Mouse (Mus musculus) kidney, postnatal 14 days (tissue): ENCODE measurements around the gene Hps5.

Experiments used
- DNase-seq: peaks from one replicate; pipeline ENCODE4 v3.0.0; 2022; ENCODE audit warnings: mixed read lengths

Gene Hps5

DNA sequence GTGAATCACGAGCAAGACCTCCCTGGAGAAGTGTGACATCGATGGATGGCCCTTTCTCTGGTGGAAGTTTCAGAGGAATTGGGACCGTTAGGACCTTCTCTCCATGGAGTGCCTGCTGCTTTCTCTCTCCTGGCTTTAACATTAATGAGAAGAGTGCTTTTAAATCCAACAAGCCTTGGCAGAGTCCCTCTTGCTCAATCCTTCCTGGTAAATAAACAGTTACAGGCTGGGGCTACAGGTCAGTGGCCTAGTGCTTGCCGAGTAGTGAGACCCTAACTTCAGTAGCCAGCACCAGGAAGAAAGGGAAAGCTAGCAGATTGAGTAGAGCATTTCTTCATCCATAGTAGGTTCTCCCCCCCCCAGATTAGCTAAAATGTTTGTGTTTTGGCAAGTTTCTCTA, 63.4 kb downstream of the Hps5 start, which contains the start of gene Saa4:
Gene Saa4, minus strand, starts transcription at position 146 of the 400 bp plus-strand sequence.
- DNase-seq, result no peak

DNA sequence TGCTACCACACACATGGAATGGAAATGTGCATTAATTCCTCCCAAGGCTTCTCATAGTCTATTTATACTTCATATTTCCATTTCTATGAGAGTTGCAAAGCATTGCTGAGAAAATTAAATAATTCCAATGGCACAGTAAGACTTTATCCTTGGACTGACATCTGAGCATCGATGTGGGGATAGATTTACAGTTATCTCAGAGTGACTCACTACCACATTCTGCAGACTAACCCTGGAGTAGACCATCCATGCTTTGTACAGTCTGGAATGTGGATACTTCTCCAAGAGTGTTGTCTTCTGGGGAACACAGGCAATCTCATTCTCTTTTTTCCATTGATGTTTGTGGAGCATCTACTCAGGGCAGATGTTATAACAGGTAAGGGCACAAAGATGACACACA, 68.3 kb downstream of the Hps5 start:
- DNase-seq, result no peak

DNA sequence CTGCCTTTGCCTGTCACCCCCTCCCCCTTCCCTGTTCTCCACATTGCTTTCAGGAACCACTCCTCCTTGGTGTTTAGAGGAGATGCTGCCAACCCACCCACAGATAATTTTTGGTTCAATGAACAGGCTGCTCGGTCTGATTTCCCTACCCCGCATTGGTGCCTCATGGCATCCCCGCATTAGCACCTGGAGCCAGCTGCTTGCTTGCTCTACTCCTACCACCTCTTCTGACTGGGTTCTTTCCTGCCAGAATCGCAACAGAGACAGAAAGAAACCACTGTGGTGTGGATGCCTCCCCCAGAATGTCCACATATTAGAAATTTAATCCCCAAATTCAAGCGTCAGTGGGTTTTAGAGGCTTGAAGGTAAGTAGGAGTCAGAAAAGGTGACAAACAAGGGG, 71.5 kb downstream of the Hps5 start:
- DNase-seq, result no peak

DNA sequence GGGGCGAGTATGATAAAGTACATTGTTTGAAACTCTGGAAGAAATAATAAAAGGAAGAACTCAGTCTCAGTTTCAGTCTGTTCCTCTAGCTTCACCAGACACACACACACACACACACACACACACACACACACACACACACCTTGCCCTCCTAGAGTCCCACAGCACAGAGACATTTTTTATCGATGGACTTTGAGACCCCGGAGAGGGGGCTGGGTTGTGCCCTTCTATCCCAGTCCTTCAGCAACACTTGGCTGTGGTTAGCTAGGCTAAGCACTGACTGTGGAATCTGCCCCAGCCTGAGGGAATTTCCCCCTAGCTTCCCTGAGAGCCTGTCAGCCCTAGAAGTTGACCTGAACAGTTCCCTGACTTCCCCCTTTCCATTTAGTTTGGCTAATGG, 72.0 kb downstream of the Hps5 start:
- peak; percentile 48 for DNase-seq

DNA sequence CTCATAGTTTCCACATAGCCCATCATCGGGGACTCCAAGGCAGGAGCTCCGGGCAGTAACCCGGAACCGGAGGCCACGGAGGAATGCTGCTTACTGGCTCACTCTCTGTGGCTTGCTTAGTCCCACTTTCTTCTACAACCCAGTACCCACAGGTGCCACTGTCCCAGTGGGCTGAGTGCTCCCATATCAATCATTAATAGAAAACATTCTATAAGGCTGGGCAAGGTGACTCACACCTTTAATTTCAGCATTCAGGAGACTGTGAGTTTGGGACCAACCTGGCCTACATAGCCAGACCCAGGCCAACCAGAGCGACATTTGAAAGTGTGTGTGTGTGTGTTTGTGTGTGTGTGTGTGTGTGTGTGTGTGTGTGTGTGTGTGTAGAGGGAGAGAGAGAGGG, 72.5 kb downstream of the Hps5 start:
- no peak for DNase-seq

DNA sequence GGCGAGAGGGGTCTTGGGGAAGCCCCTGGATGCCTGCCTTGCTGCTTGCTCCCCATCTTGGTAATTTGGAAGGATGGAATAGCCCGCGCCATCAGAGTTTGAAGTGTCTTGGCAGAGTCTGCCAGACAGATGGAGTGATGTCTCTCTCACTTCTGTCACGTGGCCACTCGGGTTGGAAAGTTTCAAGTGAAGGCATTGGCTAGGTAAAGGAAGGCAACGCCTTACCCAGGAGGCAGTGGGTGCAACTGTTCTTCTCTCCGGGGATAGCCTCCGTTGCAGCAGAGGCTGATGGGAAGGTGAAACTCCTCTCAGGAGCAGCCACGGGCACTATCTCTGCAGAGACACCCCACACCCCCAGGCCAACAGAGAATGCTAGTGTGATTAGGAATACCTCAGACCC, 75.4 kb downstream of the Hps5 start:
- DNase-seq, result no peak

DNA sequence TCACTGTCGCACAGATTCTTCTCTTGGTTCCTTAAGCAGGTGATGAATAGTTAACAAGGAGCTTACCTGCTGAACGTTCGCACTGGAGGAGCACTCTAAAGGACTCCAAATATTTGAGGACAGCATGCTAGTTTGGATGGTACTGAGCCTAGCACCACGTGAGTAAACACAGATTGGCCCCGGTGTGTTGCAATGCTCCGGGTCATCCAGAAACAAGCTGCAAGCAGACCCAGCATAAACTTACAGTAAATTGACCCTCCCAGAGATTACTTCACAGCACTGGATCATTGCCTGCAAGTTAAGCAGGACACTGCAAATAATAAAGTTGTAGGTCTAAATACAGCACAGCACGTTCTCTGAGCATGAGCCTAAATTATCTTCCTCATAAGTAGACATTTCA, 76.3 kb downstream of the Hps5 start:
- DNase-seq, result no peak

DNA sequence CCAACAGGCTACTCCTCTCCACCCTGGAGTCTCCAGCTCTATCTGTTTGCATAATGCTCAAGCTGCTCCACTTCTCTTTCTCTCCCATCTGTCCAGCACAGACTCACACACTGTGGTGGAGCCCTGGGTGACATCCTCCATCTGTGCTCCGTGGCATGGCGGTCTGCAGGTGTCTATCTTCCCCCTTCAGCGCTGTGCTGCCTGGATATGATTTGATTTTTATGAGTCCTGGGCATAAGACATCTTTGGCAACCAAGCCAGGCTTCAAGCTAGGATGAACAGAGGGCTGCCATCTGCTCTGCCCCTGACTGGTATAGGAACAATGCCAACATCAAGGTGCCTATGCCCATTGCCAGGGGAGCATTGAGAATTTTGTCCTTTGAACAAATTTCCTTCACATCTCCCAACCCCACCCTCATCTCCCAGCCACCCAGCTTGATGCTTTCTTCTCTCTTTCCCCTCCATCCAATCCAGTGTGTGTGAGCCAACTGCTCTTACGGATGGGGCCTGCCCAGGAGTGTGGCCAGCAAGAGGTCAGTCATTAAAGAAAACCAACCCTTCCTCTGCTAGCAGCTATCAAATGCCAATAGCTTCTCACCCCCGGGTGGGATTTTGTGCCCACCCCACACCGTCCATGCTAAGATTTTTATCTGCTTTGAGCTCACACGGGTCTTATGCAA, 77.1 kb downstream of the Hps5 start:
- no peak for DNase-seq

DNA sequence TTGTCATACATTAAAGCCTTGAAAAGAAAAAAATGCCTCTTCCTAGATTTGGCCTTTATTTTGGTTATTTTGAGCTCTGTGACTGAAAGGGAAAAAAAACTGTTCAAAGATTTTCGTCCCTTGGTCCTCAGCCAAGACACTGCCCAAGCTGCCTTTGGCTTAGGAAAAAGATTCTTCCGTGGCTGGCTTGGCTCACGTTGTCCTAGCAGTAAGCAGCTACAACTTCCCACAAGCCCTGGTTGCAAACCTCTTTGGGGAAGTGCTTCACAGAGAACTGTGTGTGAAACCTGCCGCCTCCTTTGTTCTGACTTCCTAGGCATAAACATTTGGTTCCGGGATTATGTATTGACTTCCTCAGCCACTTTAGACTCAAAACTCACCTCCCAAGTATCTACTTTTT, 79.0 kb downstream of the Hps5 start:
- DNase-seq, result peak; percentile 29

DNA sequence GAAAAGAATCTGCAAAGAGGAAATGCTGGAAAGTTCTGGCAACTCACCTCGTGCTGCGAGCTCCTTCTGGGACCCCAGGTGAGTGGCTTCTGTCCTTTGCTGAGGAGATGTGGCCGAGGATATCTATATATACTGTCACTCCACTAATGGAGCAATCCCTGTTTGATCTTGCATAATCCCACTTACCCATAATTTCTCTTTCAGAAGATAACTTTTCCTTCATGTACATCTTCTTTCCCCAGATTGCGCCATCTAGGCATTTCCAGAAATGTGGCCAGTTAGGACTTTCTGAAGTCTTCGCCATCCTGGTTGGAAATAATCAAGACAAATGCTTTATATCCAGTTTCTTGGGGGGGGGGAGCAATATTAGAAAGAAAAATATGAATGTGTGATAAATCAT, 80.3 kb downstream of the Hps5 start, which contains the start of gene Saa3:
Gene Saa3, minus strand, starts transcription at position 101 of the 400 bp plus-strand sequence.
- no peak for DNase-seq

DNA sequence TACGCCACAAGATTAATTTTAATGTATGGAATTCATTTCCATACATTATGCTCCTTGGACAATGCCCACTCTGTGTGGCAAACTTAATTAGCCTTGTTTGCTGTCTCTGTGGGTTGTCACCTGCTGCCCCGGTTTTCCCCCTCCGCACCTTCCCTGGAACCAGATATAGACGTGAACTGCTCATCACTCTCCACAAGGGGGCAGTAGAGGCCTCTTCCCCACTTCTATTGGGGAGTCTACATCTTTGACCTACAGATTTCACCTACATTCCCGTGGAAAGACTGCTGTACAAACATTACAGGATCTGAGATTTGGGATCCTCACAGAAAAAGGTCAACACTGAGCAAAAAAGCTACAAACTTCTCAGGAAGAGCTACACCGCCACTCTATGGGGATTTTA, 81.3 kb downstream of the Hps5 start:
- peak; percentile 60 for DNase-seq

DNA sequence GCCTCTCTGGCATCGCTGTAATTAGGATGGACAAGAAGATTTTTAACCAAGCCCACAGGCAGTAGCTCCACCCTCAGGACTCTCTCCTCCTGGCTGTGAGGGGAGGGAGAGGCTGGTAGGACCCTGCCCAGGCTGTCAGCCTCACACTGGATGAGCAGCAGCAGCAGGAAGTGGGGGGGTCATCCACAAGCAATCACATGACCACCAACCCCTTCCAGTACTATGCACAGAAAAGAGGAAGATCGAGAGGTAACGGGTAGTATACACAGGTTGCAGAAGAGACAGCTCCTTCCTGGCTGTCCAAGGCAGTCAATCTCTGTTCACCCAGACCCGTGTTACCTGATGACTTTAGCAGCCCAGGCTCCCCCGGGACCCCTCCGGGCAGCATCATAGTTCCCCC, 83.6 kb downstream of the Hps5 start:
- DNase-seq, result no peak
